Mouse (Mus musculus): ENCODE results near the gene Nkx1-1.
A peak's percentile ranks its signal among the peaks of the same experiment; 100 is the strongest.

The Nkx1-1 gene

GRCm38 (mm10) chr5:33400819-33401218 lies 33.0 kb downstream of the Nkx1-1 start:
- DNase-seq = no peak

GRCm38 (mm10) chr5:33396828-33397227 lies 36.9 kb downstream of the Nkx1-1 start:
- no peak for DNase-seq

GRCm38 (mm10) chr5:33395693-33396092 lies 38.1 kb downstream of the Nkx1-1 start:
- no peak for DNase-seq

DNA sequence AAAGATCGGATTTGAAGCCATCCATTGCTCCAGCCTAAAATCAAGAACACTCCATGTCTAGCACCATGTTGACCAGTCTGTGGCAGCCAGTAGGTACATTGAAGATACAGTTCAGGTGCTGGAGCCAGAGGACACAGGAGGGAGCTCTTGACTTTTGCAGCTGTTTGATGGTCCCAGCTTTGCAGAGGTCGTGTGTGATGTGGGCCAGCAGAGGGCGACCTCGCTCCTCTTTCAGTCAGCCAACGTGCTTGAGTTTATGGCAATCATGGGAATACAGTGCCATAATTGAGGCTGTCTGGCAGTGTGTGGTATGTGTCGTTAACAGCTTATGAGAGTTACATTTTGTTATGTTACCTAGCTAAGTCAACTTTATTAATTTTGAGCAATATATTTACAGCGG lies 40.0 kb downstream of the Nkx1-1 start:
- DNase-seq = peak; percentile 88

- no peak for DNase-seq
Measured at GRCm38 (mm10) chr5:33387550-33387949, 46.2 kb downstream of the Nkx1-1 start.

Data from kidney, postnatal 10 days (tissue).